Mouse (Mus musculus): ENCODE data around the gene Rnf214.
A peak's percentile ranks its signal among the peaks of the same experiment; 100 is the strongest.
"Not testable (repeated sequence)": the region's sequence is repeated elsewhere in the genome, so short reads cannot be mapped to it uniquely, and the experiment has no call there.

The Rnf214 gene

DNA sequence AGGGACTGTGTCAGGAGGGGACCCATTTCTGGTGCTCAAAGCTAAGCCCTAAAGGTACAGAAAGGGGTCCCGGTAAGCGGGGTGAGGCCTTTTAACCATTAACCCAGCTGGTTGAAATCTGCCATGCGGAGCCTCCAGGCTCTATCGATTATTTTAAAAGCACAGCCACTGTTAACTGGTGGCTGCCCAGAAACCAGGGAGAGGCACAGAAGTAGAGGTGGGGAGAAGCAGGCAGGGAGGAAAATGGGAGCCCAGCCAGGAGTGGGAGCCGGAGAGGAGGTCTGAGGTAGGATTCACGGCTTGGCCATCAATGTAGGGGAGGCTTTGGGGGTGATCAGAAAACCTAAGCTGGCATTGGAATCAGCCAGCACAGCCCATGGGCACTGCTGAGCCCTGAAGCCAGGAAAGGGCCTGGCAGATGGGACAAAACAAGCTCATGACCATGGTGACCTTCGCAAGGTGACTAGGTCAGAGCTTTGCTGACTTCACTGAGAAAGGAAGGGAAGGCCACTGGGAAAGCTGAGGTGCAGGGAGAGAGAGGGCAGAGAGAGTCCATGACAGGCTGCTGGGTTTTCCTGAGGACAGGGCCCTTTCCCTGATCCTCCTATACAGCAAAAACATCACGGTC is 56.1 kb downstream of the Rnf214 start:
- DNase-seq (ENCODE audit: low spot score), result no peak

DNA sequence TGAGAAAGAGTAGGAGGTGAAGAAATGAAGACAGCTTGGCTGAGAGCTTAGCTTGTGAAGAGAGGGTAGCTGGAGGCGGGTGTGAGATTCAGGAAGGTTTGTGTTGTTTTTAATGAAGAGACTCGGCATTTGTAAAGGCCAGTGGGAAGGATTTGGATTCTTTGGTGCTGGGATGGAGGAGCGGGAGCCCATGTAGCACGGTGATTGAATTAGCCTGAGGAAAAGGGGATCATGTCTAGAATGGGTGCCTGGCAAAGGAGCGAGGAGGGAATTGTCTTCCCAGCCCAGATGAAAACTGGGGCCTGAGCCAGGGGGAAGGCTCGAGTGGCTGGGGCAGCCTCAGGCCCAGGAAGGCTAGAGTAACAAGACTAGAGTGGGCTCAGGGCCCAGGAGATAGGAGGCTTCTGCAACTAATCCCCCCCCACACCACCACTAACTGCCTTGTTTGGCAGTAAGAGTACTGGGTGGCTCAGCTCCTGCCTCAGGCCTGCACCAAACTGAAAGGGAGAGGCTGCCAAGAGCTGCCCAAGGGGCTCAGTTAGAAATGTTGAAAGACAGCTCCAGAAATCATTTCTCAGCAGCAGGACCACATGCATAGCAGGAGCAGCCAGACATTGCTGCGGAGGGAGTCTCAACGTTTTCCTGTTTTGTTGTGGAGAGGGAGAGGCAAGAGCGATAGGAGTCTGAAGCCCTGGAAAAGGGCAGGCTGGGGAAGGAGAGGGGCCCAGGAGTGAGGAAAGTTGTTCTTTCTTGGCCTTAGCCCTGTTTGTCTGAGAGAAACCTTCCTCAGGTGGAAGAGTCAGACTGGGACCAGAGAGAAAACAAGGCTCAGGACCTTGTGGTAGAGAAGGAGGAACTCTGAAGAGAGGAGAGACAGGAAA is 56.9 kb downstream of the Rnf214 start:
- DNase-seq (ENCODE audit: low spot score), result no peak

DNA sequence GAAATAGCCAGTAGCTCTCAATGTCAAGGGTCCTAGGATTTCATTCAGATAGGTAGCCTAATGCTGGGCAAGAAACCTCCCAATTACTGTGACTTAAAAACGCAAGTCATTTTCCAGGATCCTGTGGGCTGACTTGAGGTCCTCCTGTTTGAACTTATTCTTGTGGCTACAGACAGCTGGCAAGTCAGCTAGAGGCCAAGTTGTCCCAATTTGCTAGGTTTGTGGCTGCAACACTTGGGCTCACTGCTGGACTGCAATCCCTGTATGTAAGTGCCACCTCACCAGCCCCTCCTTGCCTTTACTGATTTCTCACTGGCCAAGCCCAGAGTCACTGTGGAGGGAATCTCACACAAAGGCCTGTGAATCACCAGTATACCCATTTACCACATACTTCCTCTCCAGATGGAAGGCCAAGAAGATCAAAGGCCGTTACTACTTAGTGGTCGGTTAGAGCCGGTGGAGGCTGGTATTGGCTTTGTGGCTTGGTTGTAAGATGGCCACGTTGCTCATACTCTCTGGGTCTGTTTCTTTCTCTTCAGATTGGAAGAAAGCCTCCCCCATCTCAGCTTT is 59.7 kb downstream of the Rnf214 start:
- DNase-seq (ENCODE audit: low spot score), result no peak

DNA sequence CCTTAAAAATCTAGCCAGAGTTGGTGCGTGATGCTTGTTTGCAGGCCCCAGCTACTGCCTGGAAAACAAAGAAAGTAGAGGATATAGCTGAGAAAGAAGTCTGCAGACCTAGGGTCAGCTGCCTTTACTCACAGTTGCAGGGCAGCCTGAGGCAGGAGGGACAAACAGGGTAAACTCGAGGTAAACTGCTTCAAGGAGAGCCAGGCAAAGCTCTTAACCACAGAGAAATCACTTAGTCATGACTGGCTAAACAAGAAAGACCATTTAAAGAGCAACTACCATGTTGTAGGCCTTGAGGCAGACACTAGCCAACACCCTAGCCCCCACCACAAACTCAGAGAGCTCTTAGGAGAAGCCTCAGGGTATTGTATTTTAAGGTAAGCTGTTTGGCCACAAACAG is 60.5 kb downstream of the Rnf214 start:
- DNase-seq (ENCODE audit: low spot score), result not testable (repeated sequence)

DNA sequence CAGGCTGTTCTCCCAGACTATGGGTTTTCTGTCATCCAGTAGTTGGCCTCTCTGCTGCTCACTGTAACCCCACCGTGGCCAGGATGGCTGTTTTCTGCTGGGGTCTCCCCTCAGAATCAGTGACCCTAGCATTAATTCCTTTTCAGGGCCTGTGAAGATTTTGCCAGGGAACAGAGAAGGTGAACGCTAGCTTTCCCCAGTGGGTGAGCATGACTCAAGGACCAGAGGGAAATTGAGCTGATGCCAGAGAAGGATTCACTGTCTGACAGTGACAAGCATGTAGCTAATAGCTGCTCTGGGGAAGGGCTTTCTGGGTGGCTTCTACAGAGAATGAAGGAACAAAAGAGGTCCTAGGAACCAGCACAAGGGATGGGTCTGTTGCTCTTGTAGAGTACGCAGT is 61.2 kb downstream of the Rnf214 start:
- DNase-seq (ENCODE audit: low spot score), result no peak

DNA sequence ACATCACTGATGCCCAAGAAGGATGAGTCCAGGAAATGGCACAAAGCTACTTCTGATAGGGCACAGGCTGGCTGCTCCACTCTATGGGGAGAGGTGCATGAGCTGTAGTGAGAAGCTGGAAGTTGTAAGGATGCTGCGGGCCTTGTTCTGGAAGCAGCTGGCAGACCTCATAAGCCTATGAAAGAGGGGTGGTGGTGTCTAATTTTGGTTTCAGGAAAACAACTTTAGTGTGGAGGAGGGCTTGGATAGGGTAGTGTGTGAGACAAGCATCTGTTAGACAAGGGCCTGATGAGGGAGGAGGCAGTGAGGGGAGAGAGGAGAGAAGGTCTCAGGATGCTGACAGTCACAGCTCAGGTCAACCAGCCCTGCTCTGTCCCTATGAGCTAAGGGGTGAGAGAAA is 62.9 kb downstream of the Rnf214 start:
- no peak for DNase-seq (ENCODE audit: low spot score)

DNA sequence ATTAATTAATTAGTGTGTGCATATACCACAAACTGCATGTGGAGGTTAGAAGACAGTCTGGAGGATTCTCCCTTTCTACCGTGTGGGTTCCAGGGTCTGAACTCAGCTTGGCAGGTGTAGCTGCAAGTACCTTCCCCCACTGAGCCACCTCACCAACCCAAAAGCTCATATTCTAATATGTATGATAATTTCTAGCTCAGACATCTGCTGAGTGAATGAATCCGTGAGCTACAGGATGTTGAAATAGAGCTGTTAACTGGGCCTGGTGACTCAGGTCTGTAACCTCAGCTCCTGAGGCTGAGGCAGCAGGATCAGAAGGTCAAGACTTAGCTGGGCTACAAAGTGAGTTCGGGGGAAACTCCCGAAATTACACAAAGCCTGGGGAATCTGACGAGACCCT is 63.7 kb downstream of the Rnf214 start:
- DNase-seq (ENCODE audit: low spot score), result no peak

DNA sequence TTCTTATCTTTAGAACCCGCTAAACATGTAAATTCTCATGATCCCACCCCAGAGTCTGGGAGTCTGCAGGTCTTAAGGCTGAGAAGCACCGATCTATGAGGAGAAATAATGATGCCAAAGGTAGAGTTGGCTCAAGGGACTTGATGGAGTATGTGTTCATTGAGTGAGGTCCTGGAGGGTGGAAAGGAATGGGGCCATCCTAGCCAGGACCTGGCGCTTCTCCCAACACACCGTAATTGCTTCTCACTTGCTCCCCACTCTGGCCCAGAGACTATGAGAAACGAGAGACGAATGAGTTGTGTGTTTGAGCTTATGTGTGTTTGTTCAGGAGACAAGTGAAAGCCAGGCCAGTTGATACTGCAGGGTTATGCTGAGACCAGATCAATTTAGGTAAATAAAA is 65.3 kb downstream of the Rnf214 start:
- no peak for DNase-seq (ENCODE audit: low spot score)

DNA sequence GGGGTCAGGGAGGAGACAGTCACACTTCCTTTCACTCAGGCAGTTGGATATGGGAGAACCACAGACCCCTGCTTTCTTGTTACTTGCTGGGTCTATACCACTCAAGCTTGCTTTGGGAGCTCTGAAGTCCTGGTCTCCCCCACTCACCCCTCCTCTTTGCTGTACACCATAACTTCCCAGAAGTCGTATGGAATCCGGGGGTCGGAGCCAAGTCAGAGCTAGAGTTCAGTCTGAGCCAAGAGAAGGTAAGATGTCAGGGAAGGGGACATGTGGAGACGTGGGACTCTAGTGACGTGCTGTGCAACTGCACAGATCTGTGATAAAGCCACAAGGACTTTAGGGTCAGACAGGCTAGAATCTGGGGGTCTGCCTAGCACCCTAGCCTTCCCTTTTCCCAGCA is 66.4 kb downstream of the Rnf214 start:
- no peak for DNase-seq (ENCODE audit: low spot score)

DNA sequence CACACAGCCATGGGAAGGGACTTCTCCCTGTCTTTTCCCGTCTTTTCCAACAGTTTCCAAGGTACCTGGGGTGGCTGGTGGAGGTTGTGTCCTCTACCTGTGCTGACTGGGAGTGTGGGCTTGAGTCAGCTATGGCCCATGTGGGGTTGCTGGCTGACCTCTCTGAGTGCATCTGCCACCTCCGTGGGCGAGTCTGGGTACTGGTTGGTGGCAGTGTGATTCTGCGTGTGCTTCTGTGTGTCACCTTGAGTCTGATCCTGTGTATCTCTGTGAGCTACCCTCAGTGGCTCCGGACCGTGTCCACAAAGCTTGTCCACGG is 66.8 kb downstream of the Rnf214 start:
- no peak for DNase-seq (ENCODE audit: low spot score)

DNA sequence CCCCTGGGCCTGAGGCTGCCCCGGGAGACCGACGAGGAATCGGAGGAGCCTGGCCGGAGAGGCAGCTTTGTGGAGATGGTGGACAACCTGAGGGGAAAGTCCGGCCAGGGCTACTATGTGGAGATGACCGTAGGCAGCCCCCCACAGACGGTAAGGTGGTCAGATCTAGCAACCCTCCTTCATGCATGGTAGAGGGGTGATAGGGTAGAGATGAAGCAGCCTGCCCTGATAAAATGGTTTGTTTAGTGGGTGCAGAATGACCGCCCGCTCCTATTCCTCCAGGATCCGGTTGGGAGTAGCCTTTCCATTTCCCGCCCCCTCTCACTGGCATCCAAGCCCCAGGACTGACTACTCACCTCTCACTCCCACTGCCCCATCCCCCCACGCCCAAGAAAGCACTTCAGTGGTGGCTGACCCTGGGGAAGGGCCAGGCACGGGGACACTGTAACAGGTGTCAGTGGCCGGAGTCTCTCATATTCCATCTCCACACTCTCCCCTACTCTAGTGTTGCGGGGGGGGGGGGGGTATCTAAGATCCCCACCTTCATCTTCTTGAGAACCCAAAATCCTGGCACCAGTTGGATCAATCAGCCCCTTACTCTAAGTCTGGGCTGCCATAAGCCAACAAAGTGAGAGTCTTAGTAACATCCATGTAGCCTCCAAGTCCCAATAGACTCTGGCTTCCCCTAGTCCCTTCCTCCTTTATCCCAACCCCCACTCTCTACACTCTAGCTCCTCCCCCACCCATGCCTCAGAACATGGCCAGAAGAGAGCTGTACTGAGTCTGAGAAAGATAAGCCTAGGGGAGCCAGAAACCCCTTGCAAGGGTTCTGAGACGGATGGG is 67.4 kb downstream of the Rnf214 start:
- no peak for DNase-seq (ENCODE audit: low spot score)

DNA sequence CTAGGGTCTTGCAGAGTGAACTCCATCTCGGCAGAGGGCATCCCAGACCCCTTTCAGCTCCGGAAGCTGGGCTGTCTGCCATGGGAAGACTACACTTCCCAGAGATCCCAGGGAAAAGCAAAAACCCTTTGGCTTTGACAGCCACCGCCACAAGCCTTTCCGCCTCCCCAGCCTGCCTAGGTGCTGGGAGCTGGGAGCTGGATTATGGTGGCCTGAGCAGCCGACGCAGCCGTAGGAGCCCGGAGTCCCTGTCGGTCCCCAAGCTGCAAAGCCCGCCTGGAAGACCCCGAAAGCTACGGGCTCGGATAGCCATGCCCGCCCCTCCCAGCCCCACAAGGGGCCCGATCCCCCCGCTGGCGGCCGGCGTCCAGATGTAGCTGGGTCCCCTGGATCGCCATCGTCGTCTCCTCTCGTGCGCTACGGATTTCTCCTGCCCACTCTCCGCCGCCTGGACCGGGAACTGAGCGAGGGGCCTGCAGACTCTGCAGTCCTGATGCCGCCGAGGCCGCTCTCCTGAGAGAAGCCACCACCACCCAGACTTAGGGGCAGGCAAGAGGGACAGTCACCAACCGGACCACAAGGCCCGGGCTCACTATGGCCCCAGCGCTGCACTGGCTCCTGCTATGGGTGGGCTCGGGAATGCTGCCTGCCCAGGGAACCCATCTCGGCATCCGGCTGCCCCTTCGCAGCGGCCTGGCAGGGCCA is 68.1 kb downstream of the Rnf214 start, which contains the start of gene Bace1:
TSS of gene Bace1 (plus strand) at position 147 of the 705 bp plus-strand sequence.
- no peak for DNase-seq (ENCODE audit: low spot score)

DNA sequence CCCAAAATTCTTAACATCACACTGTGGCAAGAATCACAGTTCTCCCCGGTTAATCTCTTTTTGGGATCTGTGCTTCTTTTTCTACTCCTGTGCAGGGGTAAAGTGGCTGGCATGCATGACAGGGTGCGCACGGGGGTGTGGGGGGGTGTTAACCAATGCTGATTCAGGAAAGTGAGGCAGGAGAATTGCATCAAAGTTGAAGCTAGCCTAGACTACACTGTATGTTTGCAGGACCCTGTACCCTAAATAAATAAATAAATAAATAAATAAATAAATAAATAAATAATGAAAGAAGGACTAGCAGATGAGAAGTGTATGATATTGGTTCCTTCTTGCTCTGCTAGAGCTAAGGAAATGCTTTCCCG is 68.7 kb downstream of the Rnf214 start:
- DNase-seq (ENCODE audit: low spot score), result no peak

DNA sequence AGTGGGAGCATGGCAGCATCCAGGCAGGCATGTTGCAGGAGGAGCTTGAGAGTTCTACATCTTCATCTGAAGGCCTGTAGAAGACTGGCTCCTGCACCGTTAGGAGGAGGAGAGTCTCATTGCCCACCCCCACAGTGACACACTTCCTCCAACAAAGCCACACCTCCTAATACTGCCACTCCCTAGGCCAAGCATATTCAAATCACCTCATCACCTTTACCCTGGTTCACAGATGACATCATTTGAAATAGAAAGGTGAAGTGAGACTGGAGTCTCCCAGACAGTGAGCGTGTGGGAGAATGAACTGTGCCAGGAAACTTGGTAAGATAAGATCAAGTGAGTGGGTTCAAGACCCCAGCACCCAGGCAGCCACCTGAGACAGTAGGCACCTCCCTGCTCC is 73.2 kb downstream of the Rnf214 start:
- no peak for DNase-seq (ENCODE audit: low spot score)

DNA sequence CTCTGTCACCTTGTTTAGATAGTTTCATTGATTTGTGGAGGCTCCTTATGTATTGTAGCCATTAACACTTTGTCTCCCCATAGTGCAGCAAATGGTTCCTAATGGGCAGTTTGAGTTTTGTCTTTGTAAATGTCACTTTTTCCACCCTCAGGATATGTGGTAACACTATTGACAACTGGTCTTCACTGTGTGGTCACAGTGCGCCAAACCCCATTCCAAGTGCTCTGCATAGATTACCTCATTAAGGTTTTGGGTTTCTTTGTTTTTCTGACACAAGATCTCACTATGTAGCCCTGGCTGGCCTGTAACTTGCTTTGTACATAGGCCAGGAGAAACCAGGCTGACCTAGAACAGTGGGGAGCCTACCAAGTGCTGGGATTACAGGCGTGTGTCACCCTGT is 73.8 kb downstream of the Rnf214 start:
- no peak for DNase-seq (ENCODE audit: low spot score)

DNA sequence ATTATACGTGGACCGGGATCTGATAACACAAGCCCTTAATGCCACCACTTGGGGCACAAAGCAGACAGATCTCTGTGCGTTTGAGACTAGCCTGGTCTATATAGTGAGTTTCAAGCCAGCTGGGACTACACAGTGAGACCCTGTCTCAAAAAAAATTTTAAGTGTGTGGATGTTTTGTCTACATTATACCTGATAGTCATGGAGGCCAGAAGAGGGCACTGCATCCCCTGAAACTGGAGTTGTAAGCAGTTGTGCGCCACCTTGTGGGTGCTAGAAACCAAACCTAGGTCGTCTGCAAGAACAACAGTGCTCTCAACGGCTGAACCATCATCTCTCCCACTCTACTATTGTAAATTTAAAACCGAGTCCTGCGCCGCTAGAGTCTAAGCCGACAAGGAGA is 77.6 kb downstream of the Rnf214 start:
- peak; percentile 63 for DNase-seq (ENCODE audit: low spot score)

DNA sequence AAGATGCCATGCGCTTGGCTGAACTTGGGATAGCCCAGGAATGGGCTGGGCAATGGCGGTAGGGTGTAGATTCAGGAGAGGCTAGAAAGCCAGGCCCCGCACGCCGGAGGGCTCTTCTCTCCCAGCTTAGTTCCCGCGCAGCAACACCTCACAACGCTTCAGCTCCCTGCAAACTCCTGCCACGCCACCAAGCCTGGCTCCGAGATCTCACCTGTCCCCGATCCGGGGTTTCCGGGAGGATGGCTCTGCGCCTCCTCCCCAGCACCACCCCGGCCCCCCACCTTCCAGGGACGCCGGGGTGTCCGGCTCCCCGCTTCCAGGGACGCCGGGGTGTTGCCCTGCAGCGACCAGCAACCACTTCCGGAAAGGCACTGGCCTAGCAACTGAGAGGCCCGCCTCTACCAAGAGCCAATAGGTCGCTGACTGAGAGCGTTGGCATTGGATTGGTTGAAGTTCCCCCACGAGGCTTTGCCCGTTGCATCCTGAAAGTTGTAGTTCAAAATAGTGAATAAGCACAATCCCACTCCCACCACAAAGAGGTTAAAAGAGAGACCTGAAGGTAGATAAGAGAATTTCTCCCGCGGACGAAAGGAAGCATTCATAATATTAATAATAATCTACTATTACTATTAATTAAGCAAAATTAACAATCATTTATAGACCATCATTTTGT is 78.3 kb downstream of the Rnf214 start, which contains the start of gene Cep164:
TSS of gene Cep164 (minus strand) at position 401 of the 673 bp plus-strand sequence.
- peak; percentile 69 for DNase-seq (ENCODE audit: low spot score)

DNA sequence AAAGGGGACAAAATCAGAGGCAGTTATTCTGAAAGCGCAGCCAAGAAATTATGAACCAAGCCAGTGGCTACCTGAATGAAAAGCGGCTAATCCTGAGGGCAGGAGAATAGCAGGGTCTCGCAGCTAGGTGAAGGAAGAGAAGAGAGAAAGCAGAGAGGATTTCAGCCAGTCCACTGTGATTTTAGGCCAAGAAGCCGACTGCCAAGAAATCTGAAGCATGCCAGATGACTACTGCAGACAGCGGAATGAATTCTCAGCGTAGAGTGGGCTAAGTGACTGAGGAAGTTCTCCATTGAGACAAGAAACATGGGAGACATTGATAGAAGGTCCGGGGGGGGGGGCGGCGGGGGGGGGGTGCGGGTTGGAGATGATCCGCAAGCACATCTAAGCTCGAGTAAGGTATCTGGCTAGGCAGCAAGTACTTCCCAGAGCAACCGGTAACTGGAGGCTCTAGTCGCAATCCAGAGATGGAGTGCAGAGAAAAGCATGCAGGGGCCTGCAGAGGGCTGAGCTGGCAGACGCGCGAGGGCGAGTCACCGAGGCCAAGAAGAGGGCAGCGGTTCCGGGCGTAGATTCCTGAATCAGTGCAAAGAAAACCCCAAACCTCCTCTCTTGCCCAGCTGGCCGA is 78.9 kb downstream of the Rnf214 start:
- DNase-seq (ENCODE audit: low spot score), result peak; percentile 10

DNA sequence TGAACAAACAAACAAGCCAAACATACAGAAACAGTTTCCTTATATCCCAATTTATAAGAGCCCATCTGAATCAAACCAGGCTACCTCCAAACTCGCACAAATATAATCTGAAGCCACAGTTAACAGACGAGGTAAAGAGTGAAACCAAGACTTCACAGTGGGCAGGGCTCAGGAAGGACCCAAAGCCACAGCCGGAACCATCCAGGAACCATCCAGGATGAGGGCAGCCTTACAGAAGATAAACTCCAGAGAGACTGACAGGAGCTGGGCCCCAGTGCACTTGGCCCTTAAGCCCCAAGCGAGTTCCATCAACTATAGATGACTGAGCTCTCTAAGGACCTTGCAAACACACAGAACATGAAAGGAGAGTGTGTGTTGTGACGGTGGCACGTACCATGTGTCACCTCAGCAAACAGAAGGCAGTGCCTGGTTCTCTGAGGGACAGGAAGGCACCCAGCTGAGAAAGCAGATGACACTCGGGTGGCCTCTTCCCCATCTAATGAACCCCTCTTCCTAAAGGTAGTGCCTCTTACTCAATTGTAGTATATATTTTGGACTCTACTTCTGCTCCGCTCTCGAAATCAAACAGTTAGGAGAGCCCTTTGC is 88.2 kb downstream of the Rnf214 start:
- DNase-seq (ENCODE audit: low spot score), result no peak

DNA sequence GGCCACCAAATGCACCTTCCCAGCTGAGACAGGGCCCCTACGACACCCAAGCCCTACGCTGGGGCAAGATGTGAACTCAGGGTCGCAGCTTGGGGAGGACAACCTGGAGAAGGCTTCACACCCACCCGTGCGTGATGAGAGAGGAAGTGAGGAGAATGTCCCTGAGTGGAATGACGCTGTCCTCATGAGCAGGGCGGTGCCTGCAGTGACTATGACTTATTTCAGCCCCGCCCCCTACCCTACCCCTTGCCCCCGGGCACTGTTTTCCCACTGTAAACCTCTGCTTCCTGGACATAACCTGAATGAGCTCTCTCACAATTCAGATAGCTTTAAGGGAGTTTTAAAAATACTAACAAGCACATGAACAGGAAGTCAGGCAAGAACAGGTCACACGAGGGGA is 91.2 kb downstream of the Rnf214 start:
- no peak for DNase-seq (ENCODE audit: low spot score)
